Mouse (Mus musculus) heart, embryonic 10.5 days (tissue): ENCODE results near the gene Sh2b3. TPM values are rescaled to one million over a fixed set of nuclear protein-coding genes. Genes with fewer than 3 reads are reported as not detected.

Experiments used
- DNase-seq: peaks from one replicate; pipeline ENCODE4 v3.0.0-alpha.2; 2017; ENCODE audit warnings: low spot score
- H3K27ac ChIP-seq: fragments of 300-500 bp; sonication (generic); 2 replicates; pipeline ENCODE4 v1.5.1; 2016; ENCODE audit warnings: mild to moderate bottlenecking
- H3K27me3 ChIP-seq: fragments of 300-500 bp; sonication (generic); 2 replicates; pipeline ENCODE4 v1.6.1; 2016; ENCODE audit warnings: mild to moderate bottlenecking; ENCODE audit not compliant: poor library complexity, insufficient read depth, severe bottlenecking
- H3K36me3 ChIP-seq: fragments of 300-500 bp; sonication (generic); 2 replicates; pipeline ENCODE4 v1.6.1; 2016; ENCODE audit warnings: mild to moderate bottlenecking, moderate library complexity
- H3K4me1 ChIP-seq: fragments of 300-500 bp; sonication (generic); 2 replicates; pipeline ENCODE4 v1.6.1; 2016; ENCODE audit warnings: mild to moderate bottlenecking
- H3K4me3 ChIP-seq: fragments of 300-500 bp; sonication (generic); 2 replicates; pipeline ENCODE4 v1.5.1; 2016; ENCODE audit warnings: mild to moderate bottlenecking, moderate library complexity
- H3K9me3 ChIP-seq: fragments of 300-500 bp; sonication (generic); 2 replicates; pipeline ENCODE4 v1.6.1; 2016; ENCODE audit warnings: mild to moderate bottlenecking, moderate library complexity
- WGBS: fragments of 180-500 bp; shearing (Covaris S2); methylation state at CpG from one replicate; pipeline ENCODE4 v1.1.7; 2016; 5-methylcytosine and 5-hydroxymethylcytosine counted together
- polyA plus RNA-seq: library from polyadenylated mRNA; unstranded; fragments of >200 nt; fragmentation: Nextera tagmentation; extraction: Ambion mirVana; gene quantifications from 2 replicates; pipeline ENCODE4 v1.2.1, GENCODE M21; 2016

Sh2b3 gene
- polyA plus RNA-seq, 1 experiment from 2014 or later: 15.3 TPM

DNA sequence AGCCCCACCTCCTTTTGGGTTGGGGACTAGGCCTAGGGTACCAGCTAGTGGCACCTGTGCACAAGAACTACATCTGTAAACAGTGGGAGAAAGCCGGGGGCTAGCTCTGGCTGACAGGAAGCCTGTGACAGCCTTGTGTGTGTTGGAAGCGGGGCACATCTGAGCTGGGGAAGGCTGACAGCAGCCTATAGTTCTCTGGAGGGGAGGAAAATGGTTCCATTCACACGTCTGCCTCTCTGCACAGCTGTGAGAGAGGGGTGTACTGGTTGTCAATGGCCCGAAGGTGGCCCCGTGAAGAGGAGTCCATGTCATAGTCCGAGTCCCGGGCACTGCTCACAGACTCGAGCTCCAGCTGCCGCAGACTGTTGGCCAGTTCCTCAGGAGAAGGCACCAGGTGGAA, 19.9 kb downstream of the Sh2b3 start:
- H3K27ac ChIP-seq: no peak overlapping the region
- DNase-seq: no peak
- peaks cover 85% of the 10 kb centered on the region for H3K36me3 ChIP-seq

DNA sequence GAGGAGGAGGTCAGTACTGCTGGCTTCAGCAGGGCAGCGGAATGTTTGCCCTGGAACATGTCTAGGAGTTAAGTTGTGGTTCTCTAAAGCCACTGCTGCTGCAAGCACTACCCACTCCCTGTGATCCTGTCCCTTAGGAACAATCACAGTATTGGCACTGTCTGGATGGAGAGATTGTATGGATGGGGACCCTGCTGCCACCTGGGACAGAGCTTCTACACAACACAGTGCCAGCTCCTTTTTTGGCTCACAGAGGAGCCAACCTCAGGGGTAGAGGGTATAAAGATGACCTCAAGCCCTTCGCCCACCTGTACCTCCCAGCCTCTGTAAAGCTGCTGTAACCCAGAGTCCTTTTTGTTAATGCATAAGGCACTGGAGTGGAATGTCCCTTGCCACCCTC, 20.8 kb downstream of the Sh2b3 start:
- 92% methylated on average over 2 of the region's 2 CpGs for WGBS
- DNase-seq: no peak
- H3K27me3 ChIP-seq: no peaks in the 10 kb centered on the region
- peaks cover 36% of the 10 kb centered on the region for H3K4me1 ChIP-seq
- no peak overlapping the region for H3K4me3 ChIP-seq
- H3K9me3 ChIP-seq: no peaks in the 10 kb centered on the region
- peaks cover 93% of the 10 kb centered on the region for H3K36me3 ChIP-seq
- no peak overlapping the region for H3K27ac ChIP-seq

More for the DNA sequence above, 19.9 kb downstream of the Sh2b3 start:
- Histone ChIP-seq H3K27me3 (no peaks in the 10 kb centered on the region), H3K9me3 (no peaks in the 10 kb centered on the region), H3K4me3 (no peak overlapping the region), H3K4me1 (peaks cover 35% of the 10 kb centered on the region)
- WGBS: 84% methylated on average over 9 of the region's 9 CpGs

- no peaks in the 10 kb centered on the region for H3K27me3 ChIP-seq
- H3K36me3 ChIP-seq: peaks cover 94% of the 10 kb centered on the region
- H3K4me1 ChIP-seq: peaks cover 38% of the 10 kb centered on the region
- 87% methylated on average over 8 of the region's 8 CpGs for WGBS
- H3K27ac ChIP-seq: no peak overlapping the region
- H3K9me3 ChIP-seq: no peaks in the 10 kb centered on the region
- no peak overlapping the region for H3K4me3 ChIP-seq
- DNase-seq: no peak
Observed at GRCm38 (mm10) chr5:121815867-121816380, 21.5 kb downstream of the Sh2b3 start.

DNA sequence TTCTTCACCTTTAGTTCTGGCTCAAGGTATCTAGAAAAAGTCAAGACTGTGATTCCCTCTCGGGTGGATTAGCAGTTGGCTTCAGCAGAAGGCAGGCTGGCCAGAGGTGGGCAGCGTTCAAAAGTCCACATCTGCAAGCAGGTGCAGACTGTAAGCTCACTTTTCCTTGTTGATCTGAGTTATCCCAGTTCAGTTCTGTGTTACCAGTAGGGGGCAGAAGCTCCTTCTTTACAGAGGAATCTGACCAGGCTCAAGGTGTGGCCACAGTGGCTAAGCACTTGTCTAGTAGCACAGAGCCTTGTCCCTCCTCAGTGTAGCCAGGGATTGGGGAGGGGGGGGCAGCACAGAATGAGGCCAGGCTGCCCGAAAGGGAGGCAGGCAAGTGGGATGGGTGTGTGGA, 22.4 kb downstream of the Sh2b3 start:
- Histone ChIP-seq H3K36me3 (peaks cover 94% of the 10 kb centered on the region), H3K4me3 (no peak overlapping the region), H3K27me3 (no peaks in the 10 kb centered on the region), H3K4me1 (peaks cover 38% of the 10 kb centered on the region), H3K9me3 (no peaks in the 10 kb centered on the region), H3K27ac (no peak overlapping the region)
- no peak for DNase-seq
- 54% methylated on average over 3 of the region's 3 CpGs for WGBS

DNA sequence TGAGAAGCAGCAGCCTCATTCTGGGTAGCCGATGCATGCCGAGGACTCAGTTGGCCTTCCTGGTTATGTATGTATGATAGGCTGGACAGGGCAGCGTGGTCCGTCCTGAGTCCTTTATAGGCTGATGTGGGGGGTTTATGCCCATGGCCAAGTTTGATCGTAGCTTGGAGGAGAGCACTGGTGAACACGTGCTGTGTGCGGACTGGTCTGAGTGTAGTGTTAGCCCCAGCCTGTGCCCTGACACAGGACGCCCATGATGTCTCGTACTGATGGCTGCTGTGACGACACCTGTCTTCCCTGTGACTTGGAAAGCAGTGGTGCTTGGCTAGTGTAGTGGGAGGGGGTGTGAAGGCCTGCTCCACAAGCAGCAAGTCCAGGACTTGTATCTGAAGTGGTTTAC, 23.7 kb downstream of the Sh2b3 start:
- WGBS: 88% methylated on average over 10 of the region's 10 CpGs
- H3K36me3 ChIP-seq: peaks cover 80% of the 10 kb centered on the region

GRCm38 (mm10) chr5:121812526-121813243, 24.8 kb downstream of the Sh2b3 start:
- H3K4me3 ChIP-seq: no peak overlapping the region
- peaks cover 75% of the 10 kb centered on the region for H3K36me3 ChIP-seq
- 80% methylated on average over 7 of the region's 7 CpGs for WGBS
- H3K4me1 ChIP-seq: peaks cover 38% of the 10 kb centered on the region
- DNase-seq: no peak
- no peaks in the 10 kb centered on the region for H3K9me3 ChIP-seq
- no peak overlapping the region for H3K27ac ChIP-seq
- no peaks in the 10 kb centered on the region for H3K27me3 ChIP-seq

More for the DNA sequence above, 23.7 kb downstream of the Sh2b3 start:
- Histone ChIP-seq H3K27me3 (no peaks in the 10 kb centered on the region), H3K9me3 (no peaks in the 10 kb centered on the region), H3K4me3 (no peak overlapping the region), H3K27ac (no peak overlapping the region), H3K4me1 (peaks cover 38% of the 10 kb centered on the region)
- no peak for DNase-seq

- Histone ChIP-seq H3K4me1 (peaks cover 34% of the 10 kb centered on the region), H3K27ac (no peak overlapping the region; the same call in 1 of the 2 replicates), H3K4me3 (no peak overlapping the region), H3K27me3 (no peaks in the 10 kb centered on the region), H3K9me3 (no peaks in the 10 kb centered on the region), H3K36me3 (peaks cover 70% of the 10 kb centered on the region)
- DNase-seq: no peak
- 82% methylated on average over 5 of the region's 5 CpGs for WGBS
Observed at GRCm38 (mm10) chr5:121811485-121811931, 25.9 kb downstream of the Sh2b3 start.

DNA sequence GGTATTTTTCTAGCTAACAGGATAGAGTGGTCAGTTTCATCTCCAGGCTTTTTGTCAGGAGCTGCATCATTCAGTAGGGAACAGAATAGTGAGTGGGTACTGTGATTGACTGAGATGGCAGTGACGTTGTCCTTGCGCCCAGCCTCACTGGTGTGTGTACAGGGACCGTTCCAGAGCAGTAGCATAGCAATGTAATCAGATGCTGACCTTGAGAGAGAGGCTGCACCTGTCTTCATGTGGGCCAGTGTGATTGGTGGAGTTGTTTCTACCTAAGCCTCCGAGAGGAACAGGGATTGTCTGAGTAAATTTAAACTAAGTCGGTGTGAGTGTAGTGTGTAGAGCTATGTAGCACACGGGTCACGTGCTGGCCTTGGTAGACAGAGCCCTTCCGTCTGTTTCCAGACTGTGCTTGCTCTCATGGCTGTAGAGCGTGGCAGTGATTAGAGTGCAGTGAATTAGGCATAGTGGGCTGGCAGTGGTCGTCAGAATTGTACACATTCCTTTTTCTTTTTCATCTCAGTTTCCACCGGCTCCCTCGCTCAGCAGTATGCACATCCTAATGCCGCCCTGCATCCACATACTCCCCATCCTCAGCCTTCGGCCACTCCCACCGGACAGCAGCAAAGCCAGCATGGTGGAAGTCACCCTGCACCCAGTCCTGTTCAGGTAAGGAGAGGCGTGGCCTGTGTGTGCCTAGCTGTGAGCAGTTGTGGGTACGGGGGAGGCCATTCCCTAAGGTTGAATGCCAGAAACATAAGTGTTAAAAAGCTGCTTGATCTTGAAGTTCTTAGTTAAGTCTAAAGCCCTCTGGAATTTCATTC, 26.9 kb downstream of the Sh2b3 start:
- Histone ChIP-seq H3K27ac (no peak overlapping the region), H3K4me3 (no peak overlapping the region), H3K4me1 (peaks cover 34% of the 10 kb centered on the region), H3K9me3 (no peaks in the 10 kb centered on the region), H3K36me3 (peaks cover 68% of the 10 kb centered on the region), H3K27me3 (no peaks in the 10 kb centered on the region)
- WGBS: 86% methylated on average over 17 of the region's 17 CpGs
- no peak for DNase-seq

DNA sequence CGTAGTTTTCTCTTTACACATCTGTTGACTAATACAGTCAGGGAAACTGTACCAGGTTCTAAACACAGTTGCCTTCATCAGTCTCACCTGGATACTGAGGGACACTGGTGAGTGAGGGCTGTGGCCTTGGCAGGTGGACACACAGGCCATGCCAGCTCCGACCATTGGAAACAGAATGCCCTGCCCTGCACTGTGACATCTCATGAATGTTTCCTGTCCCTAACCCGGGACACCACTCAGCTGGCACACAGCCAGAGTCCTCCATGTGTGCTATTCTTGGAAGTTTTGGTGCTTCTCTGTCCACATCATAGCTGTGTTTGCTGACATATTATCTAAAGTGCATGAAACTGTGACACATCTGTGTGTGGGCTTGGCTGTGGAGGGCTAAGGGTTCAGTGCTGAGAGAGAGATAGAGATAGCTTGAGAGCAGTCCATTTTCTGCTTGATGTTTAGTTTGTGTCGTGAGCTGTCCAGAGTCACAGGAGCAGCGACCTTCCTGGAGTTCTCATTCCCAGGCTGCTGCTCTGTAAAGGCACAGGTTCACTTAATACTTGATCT, 27.7 kb downstream of the Sh2b3 start:
- no peak overlapping the region for H3K27ac ChIP-seq
- no peaks in the 10 kb centered on the region for H3K27me3 ChIP-seq
- peaks cover 34% of the 10 kb centered on the region for H3K4me1 ChIP-seq
- H3K4me3 ChIP-seq: no peak overlapping the region
- WGBS: 48% methylated on average over 5 of the region's 5 CpGs
- DNase-seq: no peak
- H3K36me3 ChIP-seq: peaks cover 66% of the 10 kb centered on the region
- H3K9me3 ChIP-seq: no peaks in the 10 kb centered on the region

GRCm38 (mm10) chr5:121808202-121808601, 29.2 kb downstream of the Sh2b3 start:
- 90% methylated on average over 2 of the region's 2 CpGs for WGBS
- peaks cover 67% of the 10 kb centered on the region for H3K36me3 ChIP-seq
- H3K4me1 ChIP-seq: peaks cover 34% of the 10 kb centered on the region
- H3K4me3 ChIP-seq: no peak overlapping the region
- H3K27ac ChIP-seq: no peak overlapping the region
- DNase-seq: no peak
- H3K27me3 ChIP-seq: no peaks in the 10 kb centered on the region
- no peaks in the 10 kb centered on the region for H3K9me3 ChIP-seq

GRCm38 (mm10) chr5:121807186-121807585, 30.3 kb downstream of the Sh2b3 start:
- peaks cover 29% of the 10 kb centered on the region for H3K4me1 ChIP-seq
- H3K4me3 ChIP-seq: no peak overlapping the region
- H3K36me3 ChIP-seq: peaks cover 67% of the 10 kb centered on the region
- no peak for DNase-seq
- H3K27ac ChIP-seq: no peak overlapping the region
- WGBS: 93% methylated on average over 3 of the region's 3 CpGs
- no peaks in the 10 kb centered on the region for H3K27me3 ChIP-seq
- H3K9me3 ChIP-seq: no peaks in the 10 kb centered on the region

- Histone ChIP-seq H3K27ac (no peak overlapping the region), H3K9me3 (no peaks in the 10 kb centered on the region), H3K27me3 (no peaks in the 10 kb centered on the region), H3K36me3 (peaks cover 93% of the 10 kb centered on the region), H3K4me1 (no peaks in the 10 kb centered on the region), H3K4me3 (no peak overlapping the region)
- no peak for DNase-seq
- 93% methylated on average over 2 of the region's 2 CpGs for WGBS
Observed at GRCm38 (mm10) chr5:121798447-121798846, 39.0 kb downstream of the Sh2b3 start.

DNA sequence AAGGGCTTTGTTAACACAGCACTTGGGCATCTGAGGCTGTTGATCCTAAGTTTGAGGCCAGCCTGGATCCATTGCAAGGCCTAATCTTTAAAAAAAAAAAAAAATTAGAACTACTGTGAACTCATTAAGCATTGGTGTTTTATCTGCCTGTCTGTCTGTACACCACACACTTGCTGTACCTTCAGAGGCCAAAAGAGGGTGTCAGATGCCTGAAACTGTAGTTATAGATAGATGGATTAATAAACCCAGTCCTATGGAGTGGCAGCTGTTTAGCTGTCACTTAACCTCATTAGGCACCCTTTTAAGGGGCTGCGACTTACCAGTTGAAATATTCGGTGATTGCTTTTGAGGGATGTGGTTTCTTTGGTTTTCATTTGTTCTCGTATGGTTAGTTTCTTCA, 41.6 kb downstream of the Sh2b3 start:
- H3K4me1 ChIP-seq: no peaks in the 10 kb centered on the region
- H3K9me3 ChIP-seq: no peaks in the 10 kb centered on the region
- peaks cover 90% of the 10 kb centered on the region for H3K36me3 ChIP-seq
- DNase-seq: no peak
- 89% methylated on average over 3 of the region's 3 CpGs for WGBS
- no peak overlapping the region for H3K27ac ChIP-seq
- no peak overlapping the region for H3K4me3 ChIP-seq
- no peaks in the 10 kb centered on the region for H3K27me3 ChIP-seq
